Mouse (Mus musculus) CD4-positive naive resting alpha-beta T cell, adult 57 days (primary cell): ENCODE measurements around the gene Ttll11. TPM values are rescaled to one million over a fixed set of nuclear protein-coding genes. Genes with fewer than 3 reads are reported as not detected.

Source experiments
- total RNA-seq: library from RNA; stranded (reverse); gene quantifications from one replicate; pipeline ENCODE4 v1.2.4, GENCODE M21; 2023

Gene Ttll11
- total RNA-seq, result 1.2 TPM

GRCm38 (mm10) chr2:35979644-35980021 is at the start of gene Ttll11:
Ttll11 (minus strand) TSS chr2:35979913.

Other genes with a start within 250 kb of the Ttll11 start
- gene Ndufa8, start 69.5 kb upstream of the Ttll11 start, total RNA-seq, result 47.4 TPM
- gene Morn5, start 69.5 kb upstream of the Ttll11 start, total RNA-seq, result not detected
- gene Lhx6, start 125.5 kb upstream of the Ttll11 start, total RNA-seq, result not detected
- 21.2 TPM for gene Mrrf, start 156.5 kb upstream of the Ttll11 start, total RNA-seq
- 36.7 TPM for gene Rbm18, start 156.9 kb upstream of the Ttll11 start, total RNA-seq